Mouse (Mus musculus) E14TG2a.4 (cell line): ENCODE data around the gene Colec11.

Source experiments
- H3K27me3 ChIP-seq: 2 replicates; pipeline ENCODE4 v1.6.1; 2014; ENCODE audit warnings: low read length, control low read depth; ENCODE audit not compliant: insufficient read depth
- H3K36me3 ChIP-seq: 2 replicates; pipeline ENCODE4 v1.6.1; 2014; ENCODE audit warnings: low read length, control low read depth; ENCODE audit not compliant: insufficient read depth
- H3K4me1 ChIP-seq: replicated peaks from 2 replicates; pipeline ENCODE4 v1.6.1; 2014; ENCODE audit warnings: low read depth, low read length, control low read depth
- H3K4me3 ChIP-seq: replicated peaks from 2 replicates; pipeline ENCODE4 v1.5.1; 2014; ENCODE audit warnings: mild to moderate bottlenecking, low read length
- H3K9me3 ChIP-seq: 2 replicates; pipeline ENCODE4 v1.6.1; 2014; ENCODE audit warnings: low read length, control low read depth
- CTCF ChIP-seq: conservative IDR thresholded peaks from 2 replicates; pipeline ENCODE4 v1.5.1; 2014; ENCODE audit warnings: low read length
- NANOG ChIP-seq: IDR thresholded peaks from 2 replicates; pipeline ENCODE4 v1.6.1; 2014; ENCODE audit warnings: borderline replicate concordance, low read length, mixed read lengths
- POU5F1 ChIP-seq: IDR thresholded peaks from 2 replicates; pipeline ENCODE4 v1.6.1; 2014; ENCODE audit warnings: low read length, borderline replicate concordance

Gene Colec11

GRCm38 (mm10) chr12:28572241-28572640 is 50.9 kb downstream of the Colec11 start:
- no peak overlapping the region for H3K4me3 ChIP-seq
- H3K27me3 ChIP-seq, result no peaks in the 10 kb centered on the region; the same call in 1 of the 2 replicates
- H3K9me3 ChIP-seq, result no peaks in the 10 kb centered on the region
- TF ChIP-seq POU5F1 (no peak), NANOG (no peak), CTCF (no peak)
- H3K4me1 ChIP-seq, result peaks cover 10% of the 10 kb centered on the region; the same call in 1 of the 2 replicates
- no peaks in the 10 kb centered on the region for H3K36me3 ChIP-seq

- peaks cover 39% of the 10 kb centered on the region for H3K27me3 ChIP-seq
- no peak for TF ChIP-seq POU5F1
- TF ChIP-seq CTCF, result no peak
- no peak for TF ChIP-seq NANOG
- H3K4me3 ChIP-seq, result peak within 1 kb of the TSS; percentile 76
- H3K9me3 ChIP-seq, result no peaks in the 10 kb centered on the region
- H3K36me3 ChIP-seq, result no peaks in the 10 kb centered on the region
- peaks cover 10% of the 10 kb centered on the region; the same call in 1 of the 2 replicates for H3K4me1 ChIP-seq
Observed at GRCm38 (mm10) chr12:28552299-28552698, 70.9 kb downstream of the Colec11 start, which contains the start of gene Dcdc2c. Gene Dcdc2c (minus strand): TSS chr12:28552399.

GRCm38 (mm10) chr12:28551775-28552174 is 71.4 kb downstream of the Colec11 start:
- peak overlapping the region; percentile 76 for H3K4me3 ChIP-seq
- peaks cover 39% of the 10 kb centered on the region for H3K27me3 ChIP-seq
- no peaks in the 10 kb centered on the region for H3K36me3 ChIP-seq
- H3K9me3 ChIP-seq, result no peaks in the 10 kb centered on the region
- peaks cover 10% of the 10 kb centered on the region; the same call in 1 of the 2 replicates for H3K4me1 ChIP-seq
- no peak for TF ChIP-seq POU5F1
- no peak for TF ChIP-seq NANOG
- no peak for TF ChIP-seq CTCF

GRCm38 (mm10) chr12:28548887-28549286 is 74.3 kb downstream of the Colec11 start:
- Histone ChIP-seq H3K36me3 (no peaks in the 10 kb centered on the region), H3K4me3 (no peak overlapping the region), H3K4me1 (peaks cover 10% of the 10 kb centered on the region; the same call in 1 of the 2 replicates), H3K9me3 (no peaks in the 10 kb centered on the region), H3K27me3 (peaks cover 37% of the 10 kb centered on the region)
- no peak for TF ChIP-seq NANOG
